Mouse (Mus musculus) induced T-regulatory cell, adult 2 months (primary cell): ENCODE results near the gene Sar1a.

Source experiments
- DNase-seq: peaks from one replicate; pipeline ENCODE4 v3.0.0-alpha.2; 2012; ENCODE audit warnings: low read depth

Sar1a gene

GRCm38 (mm10) chr10:61679545-61679944 lies 554 bp upstream of the Sar1a start:
- DNase-seq: no peak

GRCm38 (mm10) chr10:61689405-61689804 lies 9.3 kb downstream of the Sar1a start:
- no peak for DNase-seq

- no peak for DNase-seq
Measured at GRCm38 (mm10) chr10:61693563-61693962, 13.5 kb downstream of the Sar1a start.

GRCm38 (mm10) chr10:61694870-61695670 lies 15.0 kb downstream of the Sar1a start, which contains the start of gene Tysnd1:
TSS of gene Tysnd1 (plus strand) at chr10:61695514.
- peak; percentile 97 for DNase-seq

- DNase-seq: peak; percentile 69
Measured at GRCm38 (mm10) chr10:61695703-61696559, 15.8 kb downstream of the Sar1a start.

- no peak for DNase-seq
Measured at GRCm38 (mm10) chr10:61696560-61696823, 16.4 kb downstream of the Sar1a start.

- no peak for DNase-seq
Measured at GRCm38 (mm10) chr10:61697028-61697427, 16.9 kb downstream of the Sar1a start.

GRCm38 (mm10) chr10:61704663-61705062 lies 24.6 kb downstream of the Sar1a start:
- DNase-seq: no peak

GRCm38 (mm10) chr10:61706412-61707375 lies 26.6 kb downstream of the Sar1a start:
- no peak for DNase-seq

GRCm38 (mm10) chr10:61713601-61714000 lies 33.5 kb downstream of the Sar1a start:
- no peak for DNase-seq

- no peak for DNase-seq
Measured at GRCm38 (mm10) chr10:61714146-61714545, 34.0 kb downstream of the Sar1a start.

GRCm38 (mm10) chr10:61714771-61715461 lies 34.8 kb downstream of the Sar1a start, which contains the start of gene Aifm2:
TSS of gene Aifm2 (plus strand) at chr10:61715263.
- peak; percentile 61 for DNase-seq

GRCm38 (mm10) chr10:61715462-61715837 lies 35.4 kb downstream of the Sar1a start:
- no peak for DNase-seq

GRCm38 (mm10) chr10:61715996-61716864 lies 36.1 kb downstream of the Sar1a start:
- no peak for DNase-seq

GRCm38 (mm10) chr10:61717406-61718296 lies 37.6 kb downstream of the Sar1a start:
- no peak for DNase-seq

GRCm38 (mm10) chr10:61720331-61720730 lies 40.2 kb downstream of the Sar1a start:
- no peak for DNase-seq

- DNase-seq: peak; percentile 37
Measured at GRCm38 (mm10) chr10:61722215-61722614, 42.1 kb downstream of the Sar1a start.

- no peak for DNase-seq
Measured at GRCm38 (mm10) chr10:61723271-61723670, 43.2 kb downstream of the Sar1a start.

- DNase-seq: no peak
Measured at GRCm38 (mm10) chr10:61729181-61729580, 49.1 kb downstream of the Sar1a start.
